Mouse (Mus musculus) cerebellum, adult 18-20 months (tissue): ENCODE measurements around the gene Ccdc62.

ENCODE experiments used
- DNase-seq, 2 experiments: peaks; one replicate each; pipeline ENCODE4 v3.0.0; 2021

Ccdc62 gene

DNA sequence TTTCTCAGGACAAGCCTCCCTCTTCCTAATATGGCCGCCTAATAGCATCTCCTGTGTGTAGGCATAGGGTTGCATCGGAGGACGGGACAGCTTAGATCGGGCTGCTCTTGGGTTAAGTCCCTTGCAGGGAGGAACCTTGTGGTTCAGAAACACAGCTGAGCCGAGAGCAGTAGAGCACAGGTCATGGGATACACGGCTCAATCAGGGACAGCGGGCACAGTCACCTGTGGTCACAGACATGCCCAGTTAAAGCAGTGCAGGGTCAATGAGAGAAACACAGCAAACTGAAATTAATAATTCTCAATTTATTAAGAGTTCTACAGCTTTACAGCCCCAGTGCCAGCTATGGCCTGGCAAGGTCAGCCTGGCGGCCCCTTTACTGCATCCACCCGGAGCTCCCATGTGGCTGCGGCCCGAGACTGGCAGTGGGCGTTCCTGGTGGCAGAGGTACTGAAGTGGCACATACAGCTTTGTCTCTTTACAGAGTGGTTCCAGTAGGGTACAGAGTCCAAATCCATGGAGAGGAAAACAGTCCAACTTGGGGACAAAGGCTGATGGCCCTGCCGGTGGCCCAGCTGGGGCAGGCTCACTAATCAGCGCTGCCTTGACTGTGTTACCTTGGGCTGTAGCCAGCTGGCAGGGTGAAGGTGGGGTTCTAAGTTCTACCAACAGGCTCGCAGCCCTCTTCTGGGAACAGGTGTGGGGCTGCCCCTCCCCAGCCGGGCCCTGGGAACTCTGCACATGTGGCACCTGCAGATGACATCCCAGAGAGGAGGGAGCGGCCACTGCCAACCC, 74.1 kb downstream of the Ccdc62 start:
- DNase-seq, result peak in 1 of 2 experiments; percentile 45

DNA sequence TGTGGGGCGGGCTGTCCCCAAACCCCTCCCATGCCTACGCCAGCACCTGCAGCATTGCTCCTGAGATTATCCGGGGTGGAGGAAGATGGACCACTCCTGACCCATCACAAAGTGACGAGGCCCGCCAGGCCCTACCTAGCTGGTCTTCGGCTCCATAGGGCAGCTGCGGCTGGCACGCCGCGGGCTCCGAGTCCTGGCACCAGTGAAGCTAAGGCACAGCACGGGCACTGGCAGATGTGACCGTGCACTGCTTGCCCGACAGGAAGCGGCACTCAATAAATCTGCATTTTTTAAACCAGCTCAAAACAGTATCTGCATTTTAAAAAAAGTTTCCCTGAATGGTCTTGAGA, 74.6 kb downstream of the Ccdc62 start:
- DNase-seq, result no peak

DNA sequence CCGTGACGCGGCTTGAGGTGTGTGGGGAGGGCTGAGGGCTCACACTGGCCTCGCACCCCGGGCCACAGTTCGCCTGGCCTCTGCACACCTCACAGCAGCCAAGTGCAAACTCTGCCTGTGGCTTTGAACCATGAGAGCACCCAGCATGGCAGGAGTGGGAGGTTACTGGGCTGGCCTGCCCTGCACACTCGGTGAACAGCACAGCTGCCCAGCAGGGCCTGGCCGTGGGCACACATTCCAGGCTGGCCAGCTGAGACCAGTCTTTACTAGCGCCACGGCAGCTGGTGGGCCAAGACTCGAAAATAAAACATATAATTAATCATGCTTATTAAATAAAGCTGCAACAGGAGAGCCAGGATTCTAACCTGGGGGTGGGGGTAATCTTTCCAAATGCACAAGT, 75.1 kb downstream of the Ccdc62 start:
- DNase-seq, result no peak

DNA sequence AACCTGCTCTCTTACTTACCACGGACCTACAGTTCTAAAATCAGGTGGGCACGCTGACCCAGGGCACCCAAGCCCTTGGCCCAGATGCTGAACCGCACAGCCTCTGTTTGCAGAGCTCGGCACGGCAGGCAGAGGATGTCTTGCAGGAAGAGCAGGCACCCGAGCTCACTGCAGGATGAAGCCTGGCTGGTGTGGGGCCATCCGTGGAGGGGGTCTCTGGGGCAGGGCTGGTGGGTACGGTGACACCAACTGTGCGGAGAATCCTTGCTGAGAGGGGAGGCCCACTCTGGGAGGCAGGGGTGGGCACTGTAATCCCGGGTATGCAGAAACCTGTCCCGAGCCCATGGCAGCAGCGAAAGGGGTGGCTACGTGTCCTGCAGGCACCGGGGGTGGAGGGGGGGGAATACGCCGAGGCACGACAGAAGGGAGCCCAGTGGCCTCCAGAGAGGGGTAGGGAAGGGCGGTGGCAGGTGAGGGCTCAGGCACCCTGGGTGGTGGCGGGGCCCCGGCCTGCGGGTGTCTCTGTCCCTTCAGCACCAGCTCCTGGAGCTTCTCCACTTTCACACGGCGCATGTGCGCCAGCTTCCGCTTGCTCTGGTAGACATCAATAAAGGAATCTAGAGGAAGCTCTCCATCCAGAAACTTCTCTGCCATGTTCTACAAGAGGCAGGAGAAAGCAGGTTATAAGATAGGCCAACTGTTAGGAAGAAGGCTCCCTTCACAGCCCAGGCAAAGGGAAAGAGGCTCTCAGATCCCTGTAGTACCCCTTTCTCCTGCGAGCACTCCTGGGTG, 75.8 kb downstream of the Ccdc62 start:
- DNase-seq, result no peak

DNA sequence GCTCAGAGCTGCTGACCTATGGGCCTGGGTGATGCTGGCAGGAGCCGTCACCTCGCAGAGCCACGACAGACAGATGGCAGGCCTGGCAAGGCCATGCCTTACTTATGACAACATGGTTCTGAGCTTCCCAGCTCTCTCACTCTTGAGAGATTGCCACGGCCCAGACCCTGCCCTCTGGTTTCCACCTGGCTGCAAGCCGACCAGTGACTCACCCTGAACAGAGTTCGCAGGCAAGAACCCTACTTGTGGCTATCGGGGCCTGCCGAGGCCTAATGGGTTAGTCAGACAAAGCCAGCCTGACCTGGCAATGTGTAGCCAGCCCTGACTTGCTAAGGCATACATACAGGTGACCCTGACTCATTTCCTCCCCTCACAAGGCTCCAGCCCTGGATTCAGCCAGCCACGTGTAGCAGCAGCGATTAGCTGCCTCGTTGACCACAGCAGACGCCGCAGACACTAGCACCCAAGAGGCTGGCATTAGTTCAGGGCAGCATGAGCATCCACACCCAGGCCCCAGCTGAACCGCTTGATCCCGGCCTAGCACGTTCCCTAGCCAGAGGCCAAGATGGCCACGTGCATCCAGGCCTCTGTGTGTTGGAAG, 76.5 kb downstream of the Ccdc62 start:
- peak; percentile 88 to 92 for DNase-seq

DNA sequence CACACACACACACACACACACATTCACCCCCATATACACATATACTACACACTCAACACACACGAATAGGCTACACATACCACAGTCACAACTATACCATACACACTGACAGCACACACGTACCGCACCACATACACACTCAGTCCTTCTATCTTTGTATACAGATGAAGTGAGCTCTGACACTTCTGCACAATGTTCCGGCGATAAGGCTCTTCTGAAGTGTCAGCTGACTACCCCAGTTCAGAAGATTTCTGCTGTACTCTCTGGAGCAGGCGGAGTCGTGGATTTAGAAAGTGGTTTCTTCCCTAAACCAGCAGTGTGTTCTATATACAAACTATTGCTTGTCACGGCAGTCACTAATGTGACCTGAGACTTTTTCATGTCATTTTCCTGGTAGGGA, 79.6 kb downstream of the Ccdc62 start:
- DNase-seq, result no peak

DNA sequence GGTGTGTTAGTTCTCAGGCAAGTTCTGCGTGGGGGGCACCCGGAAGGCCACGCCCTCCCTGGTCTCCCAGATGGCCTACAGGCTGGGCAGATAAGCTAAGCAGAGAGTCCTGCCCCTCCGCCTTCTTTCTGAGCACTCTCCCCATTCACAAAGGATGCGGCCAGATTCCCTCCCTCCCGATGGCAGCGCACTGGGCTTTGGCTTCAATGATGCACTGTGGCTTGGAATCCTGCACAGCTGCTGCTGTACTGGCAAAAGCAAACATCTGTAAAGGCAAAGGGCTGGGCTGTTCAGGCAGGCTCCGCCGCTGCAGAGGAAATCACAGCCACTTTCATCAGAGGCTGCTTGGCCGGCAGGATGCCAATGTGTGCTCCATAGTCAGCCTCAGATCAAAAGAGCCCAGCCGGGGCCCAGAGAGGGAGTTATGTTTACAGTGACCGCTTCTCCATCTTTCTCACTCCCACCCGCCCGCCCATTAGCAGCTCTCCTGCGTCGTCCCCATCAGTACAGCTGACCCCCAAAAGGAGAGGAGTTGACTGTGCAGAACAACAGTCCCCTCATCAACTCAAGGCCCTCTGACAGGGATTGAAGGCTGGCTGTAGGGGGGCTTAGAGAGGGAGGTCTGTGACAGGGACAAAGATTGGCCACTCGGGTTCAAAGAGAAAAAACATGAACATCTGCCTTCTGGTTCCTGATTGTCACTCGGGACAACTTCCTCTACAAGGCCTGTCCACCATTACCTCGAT, 80.6 kb downstream of the Ccdc62 start:
- peak; percentile 48 to 59 for DNase-seq

DNA sequence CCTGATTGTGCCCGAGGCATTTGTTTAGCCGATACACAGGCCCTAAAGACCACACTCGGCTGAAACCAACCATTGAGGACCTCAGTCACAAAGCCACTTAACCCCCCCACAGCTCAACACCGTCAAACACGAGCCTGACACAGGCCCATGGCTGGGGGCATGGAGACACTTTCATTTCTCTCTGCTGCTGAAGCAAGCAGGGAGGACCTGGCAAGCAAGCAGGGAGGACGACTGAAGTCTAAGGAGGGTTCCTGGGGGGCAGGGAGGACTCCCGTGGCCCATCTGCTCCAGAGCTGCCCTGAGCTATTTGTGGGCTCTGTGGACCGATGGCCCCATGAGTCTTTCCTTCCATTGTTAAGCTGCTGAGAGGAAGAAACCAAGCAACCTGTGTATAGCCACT, 81.4 kb downstream of the Ccdc62 start:
- peak in 1 of 2 experiments; percentile 49 for DNase-seq

DNA sequence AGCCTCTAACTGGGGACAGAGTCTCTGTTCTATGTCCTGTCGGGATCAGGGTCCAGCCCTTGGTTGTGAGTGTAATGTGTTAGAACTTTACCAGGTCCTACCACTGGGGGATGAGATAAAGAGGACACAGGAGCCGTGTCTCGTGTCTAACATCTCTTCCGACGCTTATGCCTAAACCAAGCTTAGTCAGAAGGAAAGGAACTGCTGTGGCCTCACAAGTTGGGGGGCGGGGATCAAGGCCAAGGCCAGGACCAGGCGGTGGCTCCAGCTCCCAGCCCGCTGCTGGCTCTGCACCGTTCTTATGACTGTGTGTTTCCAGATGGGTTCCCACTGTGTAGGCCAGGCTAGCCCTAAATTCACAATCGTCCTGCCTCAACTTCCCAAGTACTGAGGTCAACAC, 82.4 kb downstream of the Ccdc62 start:
- no peak for DNase-seq

DNA sequence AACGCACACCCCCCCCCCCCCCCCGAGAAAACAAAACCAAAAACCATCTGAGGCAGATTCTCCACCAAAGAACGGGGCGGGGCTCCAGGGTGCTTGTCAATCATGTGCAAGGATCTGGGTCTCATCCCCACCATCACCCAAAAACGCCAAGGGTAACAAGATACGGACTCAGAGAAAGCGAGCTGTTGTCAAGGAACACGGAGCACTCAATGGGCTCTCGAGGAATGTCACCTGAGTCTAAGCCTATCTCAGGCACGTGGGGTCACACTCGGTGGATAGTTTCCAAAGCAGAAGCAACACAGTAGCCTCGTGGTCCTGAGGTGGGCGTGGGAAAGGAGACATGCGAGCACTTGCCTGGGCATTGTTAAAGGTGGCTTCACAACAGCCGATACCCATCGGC, 83.3 kb downstream of the Ccdc62 start:
- no peak for DNase-seq

DNA sequence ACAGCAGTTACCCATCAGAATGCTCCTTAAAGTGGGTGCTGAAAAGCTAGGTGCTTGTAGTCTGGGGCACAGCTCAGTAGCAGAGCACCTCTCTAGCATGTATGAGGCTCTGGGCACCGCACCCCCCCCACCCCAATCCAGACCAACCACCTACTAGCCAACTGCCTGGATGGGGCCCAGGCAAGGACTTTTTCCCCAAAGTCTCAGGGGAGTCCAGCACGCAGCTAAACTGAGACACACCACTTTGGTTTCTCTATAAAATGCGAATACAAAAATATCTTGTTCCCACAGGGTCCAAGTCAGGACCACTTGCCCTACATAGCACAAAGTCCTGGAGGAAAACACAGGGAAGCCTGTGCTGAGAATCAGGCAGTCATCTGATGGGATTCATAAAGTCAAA, 83.7 kb downstream of the Ccdc62 start:
- DNase-seq, result no peak

DNA sequence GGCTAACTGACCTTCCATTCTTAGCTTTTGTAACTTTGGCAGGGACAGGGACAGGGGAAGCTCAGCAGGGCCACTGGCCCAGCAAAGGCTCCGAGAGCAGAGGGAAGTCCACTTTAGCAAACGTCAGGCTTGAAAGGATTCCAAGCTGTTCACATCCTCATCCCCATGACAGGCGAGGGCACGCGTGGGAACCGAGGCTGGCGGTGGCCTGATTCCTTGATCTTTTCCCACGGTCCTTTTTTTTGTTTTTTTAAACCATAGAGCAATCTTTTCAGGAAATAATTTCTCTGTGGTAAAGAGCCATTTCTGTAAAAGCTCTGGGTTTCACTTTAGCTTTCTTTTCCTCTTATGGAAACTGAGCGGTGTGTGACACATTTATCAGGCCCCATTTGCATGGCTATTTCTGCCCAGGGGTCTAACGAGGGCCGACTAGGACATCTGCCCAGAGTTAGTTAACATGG, 84.3 kb downstream of the Ccdc62 start:
- DNase-seq, result no peak

DNA sequence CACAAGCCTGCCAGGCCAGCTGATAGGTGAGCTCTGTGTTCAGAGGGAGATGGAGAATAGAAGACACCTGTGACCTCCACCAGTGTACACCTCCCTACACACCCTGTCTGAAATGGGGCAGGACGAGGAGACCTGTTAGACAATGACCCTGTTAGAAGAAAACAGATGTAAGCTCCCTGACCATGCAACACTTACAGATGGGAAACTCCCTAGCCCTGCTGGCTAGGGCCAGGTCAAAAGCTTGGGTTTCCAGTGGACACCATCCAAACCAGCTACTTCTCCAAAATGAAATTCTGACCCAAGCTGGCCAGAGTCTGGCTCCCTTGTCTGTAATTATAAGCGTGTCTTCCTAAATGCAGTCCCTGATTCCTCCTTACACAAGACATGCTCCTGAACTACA, 85.2 kb downstream of the Ccdc62 start:
- no peak for DNase-seq

DNA sequence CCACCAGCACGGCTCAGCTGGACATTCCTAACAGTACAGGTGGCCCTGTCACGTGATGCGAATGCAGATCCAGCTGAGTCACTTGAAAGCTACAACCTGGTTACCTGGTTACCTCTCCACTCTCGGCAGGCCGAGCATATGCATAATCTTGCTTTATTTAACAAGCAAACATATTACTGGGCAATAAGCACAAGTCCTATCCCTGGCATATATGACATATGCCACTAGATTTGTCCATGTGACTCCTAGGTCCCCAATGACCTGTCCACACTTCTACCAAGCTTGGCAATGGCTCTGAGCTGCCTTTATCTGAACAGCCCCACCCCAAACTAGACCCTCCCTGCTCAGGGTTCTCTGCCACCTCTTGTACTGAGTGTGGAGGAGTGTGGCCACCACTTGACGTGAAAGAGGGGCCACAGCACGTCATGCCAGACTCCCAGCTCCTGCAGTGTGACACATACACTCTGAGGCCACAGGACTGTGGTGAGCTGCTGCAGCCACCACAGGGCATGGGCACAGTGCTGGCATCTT, 85.9 kb downstream of the Ccdc62 start:
- DNase-seq, result no peak

DNA sequence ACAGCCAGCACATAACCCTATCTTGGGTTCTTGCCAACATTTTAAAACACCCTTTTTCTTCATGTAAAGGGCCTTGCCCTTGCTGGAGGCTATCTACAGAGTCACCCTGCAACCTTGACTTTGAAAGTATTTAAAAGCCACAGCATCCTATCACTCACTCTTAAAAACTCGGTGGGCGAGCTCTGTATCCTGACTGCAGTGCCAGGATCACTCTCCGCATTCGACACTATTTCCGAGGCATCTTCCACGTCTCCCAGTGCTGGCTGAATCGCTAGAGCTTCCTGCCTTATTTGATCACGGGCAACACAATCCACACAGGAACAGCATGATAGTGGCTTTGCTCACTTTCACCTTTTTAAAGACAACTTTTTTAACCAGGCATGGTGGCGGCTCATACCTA, 87.5 kb downstream of the Ccdc62 start:
- peak in 1 of 2 experiments; percentile 3 for DNase-seq

DNA sequence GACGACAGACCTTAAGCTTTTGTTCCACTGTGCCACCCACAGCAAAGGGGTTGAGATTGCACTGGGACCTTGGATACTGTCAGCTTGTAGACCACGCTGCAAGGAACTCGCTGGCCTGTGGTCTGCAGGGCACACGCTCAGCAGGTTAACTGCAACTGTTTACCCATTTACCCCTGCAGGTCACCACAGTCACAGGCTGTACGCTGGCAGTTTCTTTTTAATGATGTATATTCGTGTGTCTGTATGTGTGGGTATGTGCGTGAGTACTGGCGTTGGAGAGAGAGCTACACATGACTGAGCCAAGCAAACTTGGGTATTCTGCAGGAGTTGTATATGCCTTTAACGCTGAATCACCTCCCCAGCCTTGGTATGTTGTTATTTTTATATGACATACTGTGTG, 88.2 kb downstream of the Ccdc62 start:
- peak in 1 of 2 experiments; percentile 1 for DNase-seq
